ENCODE assay signal across 7 mouse cellular contexts in the genomic region with DNA sequence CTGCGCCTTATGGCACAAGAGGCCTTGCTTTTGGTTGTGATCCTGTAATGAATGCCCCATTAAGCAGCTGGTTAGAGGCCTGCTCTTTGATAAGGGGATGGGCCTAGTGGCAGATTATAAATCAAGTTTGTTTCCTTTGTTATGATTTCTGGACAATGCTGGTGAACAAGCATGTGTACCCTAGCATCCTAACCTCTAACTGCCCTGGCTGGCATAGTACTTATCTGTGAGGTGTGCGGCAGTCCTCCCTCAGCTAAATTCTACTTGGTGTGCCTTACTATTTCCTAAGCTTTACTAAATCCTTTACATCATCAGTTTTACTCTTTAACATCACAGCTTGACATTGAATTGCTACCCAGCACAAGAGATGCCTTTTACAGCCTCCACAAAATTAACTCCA.
A peak's percentile ranks its signal among the peaks of the same experiment; 100 is the strongest.
DNase-seq lines count a peak whose midpoint lies in the region; ATAC-seq lines count a peak whose summit lies in the region.
"Not testable (repeated sequence)": the region's sequence is repeated elsewhere in the genome, so short reads cannot be mapped to it uniquely, and the experiment has no call there.

No protein-coding gene starts in this region.

- H3K27ac ChIP-seq in forebrain, embryonic 14.5 days (ENCODE audit: low read depth, low read length); hindbrain, embryonic 10.5 days; kidney, embryonic 14.5 days (ENCODE audit: low read depth, low read length); liver, embryonic 13.5 days; neural tube, embryonic 13.5 days (replicated peaks): not testable (repeated sequence)

- H3K9ac ChIP-seq in forebrain, embryonic 14.5 days (ENCODE audit: low read length): not testable (repeated sequence)
- peak overlapping the region; percentile 66; the same call in 1 of the 2 replicates for H3K9ac ChIP-seq in kidney, embryonic 14.5 days (ENCODE audit: low read depth, low read length)
- peak overlapping the region; percentile 72 for H3K9ac ChIP-seq in liver, embryonic 13.5 days
- H3K9ac ChIP-seq in neural tube, embryonic 13.5 days: peak overlapping the region; percentile 63; the same call in 1 of the 2 replicates

- ATAC-seq in common myeloid progenitor, adult 5-6 weeks (replicated peaks; ENCODE audit: low read depth, poor library complexity, severe bottlenecking): 0 out of 2 replicates have a peak, but pooled peaks have one; percentile 27
- not testable (repeated sequence) for ATAC-seq in forebrain, embryonic 14.5 days; liver, embryonic 13.5 days (ENCODE audit: low read depth); neural tube, embryonic 13.5 days (ENCODE audit: low read depth)
- peak; percentile 64; the same call in 1 of the 2 replicates for ATAC-seq in kidney, embryonic 14.5 days (ENCODE audit: low FRiP score, low TSS enrichment)
- peak; percentile 56 for ATAC-seq in megakaryocyte-erythroid progenitor cell, adult 5-6 weeks (replicated peaks; ENCODE audit: low FRiP score, low TSS enrichment, poor library complexity, severe bottlenecking)

- H3K27me3 ChIP-seq in forebrain, embryonic 14.5 days (replicated peaks; ENCODE audit: control insufficient read depth, insufficient read depth, low read length); hindbrain, embryonic 10.5 days (ENCODE audit: insufficient read depth, poor library complexity, severe bottlenecking); kidney, embryonic 14.5 days (ENCODE audit: control insufficient read depth, insufficient read depth, low read length); liver, embryonic 13.5 days; neural tube, embryonic 13.5 days: not testable (repeated sequence)

- H3K4me1 ChIP-seq in forebrain, embryonic 14.5 days (ENCODE audit: control insufficient read depth, insufficient read depth, low read length); hindbrain, embryonic 10.5 days (replicated peaks); kidney, embryonic 14.5 days (ENCODE audit: control insufficient read depth, insufficient read depth, low read length): not testable (repeated sequence)
- peaks cover 13% of the 10 kb centered on the region for H3K4me1 ChIP-seq in liver, embryonic 13.5 days (replicated peaks)
- H3K4me1 ChIP-seq in neural tube, embryonic 13.5 days (replicated peaks): peaks cover 12% of the 10 kb centered on the region; the same call in 1 of the 2 replicates

- H3K36me3 ChIP-seq in forebrain, embryonic 14.5 days (ENCODE audit: control insufficient read depth, insufficient read depth, low read length); hindbrain, embryonic 10.5 days; kidney, embryonic 14.5 days (ENCODE audit: control insufficient read depth, insufficient read depth, low read length); liver, embryonic 13.5 days; neural tube, embryonic 13.5 days: not testable (repeated sequence)

- not testable (repeated sequence) for H3K9me3 ChIP-seq in forebrain, embryonic 14.5 days (replicated peaks; ENCODE audit: control insufficient read depth, low read length); hindbrain, embryonic 10.5 days; kidney, embryonic 14.5 days (ENCODE audit: control insufficient read depth, low read length); liver, embryonic 13.5 days (replicated peaks); neural tube, embryonic 13.5 days

- not testable (repeated sequence) for H3K4me3 ChIP-seq in forebrain, embryonic 14.5 days (ENCODE audit: low read depth, low read length)
- peak overlapping the region; percentile 56 for H3K4me3 ChIP-seq in hindbrain, embryonic 10.5 days
- H3K4me3 ChIP-seq in kidney, embryonic 14.5 days (ENCODE audit: low read length): peak overlapping the region; percentile 51
- H3K4me3 ChIP-seq in liver, embryonic 13.5 days (replicated peaks): peak overlapping the region; percentile 69
- H3K4me3 ChIP-seq in neural tube, embryonic 13.5 days: peak overlapping the region; percentile 44

- DNase-seq in forebrain, embryonic 14.5 days (ENCODE audit: low spot score); hindbrain, embryonic 10.5 days (ENCODE audit: low spot score); liver, embryonic 13.5 days: not testable (repeated sequence)

- WGBS in forebrain, embryonic 14.5 days: 85% methylated on average over 2 of the region's 2 CpGs
- 92% methylated on average over 2 of the region's 2 CpGs for WGBS in hindbrain, embryonic 10.5 days
- 83% methylated on average over 2 of the region's 2 CpGs for WGBS in kidney, embryonic 14.5 days
- WGBS in liver, embryonic 13.5 days (ENCODE audit: insufficient replicate concordance): 72% methylated on average over 2 of the region's 2 CpGs
- 81% methylated on average over 2 of the region's 2 CpGs for WGBS in neural tube, embryonic 13.5 days

- H3K4me2 ChIP-seq in forebrain, embryonic 14.5 days (ENCODE audit: low read length): peak overlapping the region; percentile 35; the same call in 1 of the 2 replicates
- peak overlapping the region; percentile 42 for H3K4me2 ChIP-seq in kidney, embryonic 14.5 days (replicated peaks; ENCODE audit: low read depth, low read length)
- H3K4me2 ChIP-seq in liver, embryonic 13.5 days: peak overlapping the region; percentile 67
- H3K4me2 ChIP-seq in neural tube, embryonic 13.5 days: peak overlapping the region; percentile 58
